Mouse (Mus musculus): Measurements from ENCODE around the gene Rp9. TPM values are rescaled to one million over a fixed set of nuclear protein-coding genes. Genes with fewer than 3 reads are reported as not detected.

Gene Rp9
- 96.1 TPM for polyA plus RNA-seq (2017; shearing (Covaris generic))

GRCm38 (mm10) chr9:22469643-22470042, at the start of gene Rp9:
Gene Rp9, minus strand, starts transcription at chr9:22469743.

GRCm38 (mm10) chr9:22475424-22475868, 5.9 kb upstream of the Rp9 start, which contains the start of gene Bbs9:
Gene Bbs9, plus strand, starts transcription at chr9:22475715.

DNA sequence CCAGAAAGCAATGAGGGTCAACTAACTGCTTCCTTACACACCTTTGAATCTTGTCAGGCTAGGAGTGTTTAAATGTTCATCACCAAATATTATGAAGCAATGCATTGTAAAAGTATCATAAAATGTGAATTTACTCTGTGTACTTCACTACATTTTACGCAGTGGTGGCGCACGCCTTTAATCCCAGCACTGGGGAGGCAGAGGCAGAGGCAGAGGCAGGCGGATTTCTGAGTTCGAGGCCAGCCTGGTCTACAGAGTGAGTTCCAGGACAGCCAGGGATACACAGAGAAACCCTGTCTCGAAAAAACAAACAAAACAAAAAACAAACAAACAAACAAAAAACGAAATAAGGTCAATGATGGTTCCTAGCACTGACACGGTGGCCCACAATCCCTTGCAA, 15.6 kb downstream of the Rp9 start, which contains the start of gene Gm17545:
TSS of gene Gm17545 (plus strand) at position 301 of the 400 bp plus-strand sequence.

GRCm38 (mm10) chr9:22411002-22411857, 58.3 kb downstream of the Rp9 start, which contains the start of gene 9530077C05Rik:
Gene 9530077C05Rik, plus strand, starts transcription at chr9:22411513.

GRCm38 (mm10) chr9:22389021-22389476, 80.5 kb downstream of the Rp9 start, which contains the start of gene Anln:
Gene Anln, minus strand, starts transcription at chr9:22389188.

Other genes starting within 250 kb of the Rp9 start
- gene Zfp809, start 244.0 kb downstream of the Rp9 start, polyA plus RNA-seq (2017; shearing (Covaris generic)) = 50.9 TPM
- gene Zfp599, start 209.8 kb downstream of the Rp9 start, polyA plus RNA-seq (2017; shearing (Covaris generic)) = 1.5 TPM
- gene Zfp810, start 162.1 kb downstream of the Rp9 start, polyA plus RNA-seq (2017; shearing (Covaris generic)) = 11.3 TPM
- gene Anln, start 80.6 kb downstream of the Rp9 start, polyA plus RNA-seq (2017; shearing (Covaris generic)) = 0.37 TPM
- 0.71 TPM for gene 9530077C05Rik, start 58.2 kb downstream of the Rp9 start, polyA plus RNA-seq (2017; shearing (Covaris generic))
- gene Gm17545, start 15.5 kb downstream of the Rp9 start, polyA plus RNA-seq (2017; shearing (Covaris generic)) = not detected
- 17.5 TPM for gene Bbs9, start 6.0 kb upstream of the Rp9 start, polyA plus RNA-seq (2017; shearing (Covaris generic))

Measured in effector memory CD4-positive, alpha-beta T cell, adult 5 months (primary cell).